Mouse (Mus musculus) embryonic facial prominence, embryonic 10.5 days (tissue): ENCODE measurements around the gene Pigq. TPM values are rescaled to one million over a fixed set of nuclear protein-coding genes. Genes with fewer than 3 reads are reported as not detected.

Experiments used
- polyA plus RNA-seq: library from polyadenylated mRNA; unstranded; fragments of >200 nt; fragmentation: Nextera tagmentation; extraction: Ambion mirVana; gene quantifications from 2 replicates; pipeline ENCODE4 v1.2.1, GENCODE M21; 2016

Gene Pigq
- polyA plus RNA-seq, 1 experiment from 2014 or later = 62.9 TPM

Other genes with a start within 250 kb of the Pigq start
- 1.8 and 2.5 TPM in 2 replicates for gene Gng13, start 227.8 kb downstream of the Pigq start, polyA plus RNA-seq
- 60.7 and 66.2 TPM in 2 replicates for gene Chtf18, start 217.5 kb downstream of the Pigq start, polyA plus RNA-seq
- gene Rpusd1, start 217.3 kb downstream of the Pigq start, polyA plus RNA-seq = 23.7 and 25.5 TPM in 2 replicates
- gene Mslnl, start 208.9 kb downstream of the Pigq start, polyA plus RNA-seq = 0.11 TPM in 1 of 2 replicates, not detected in the other
- 0.55 and 0.65 TPM in 2 replicates for gene Msln, start 190.6 kb downstream of the Pigq start, polyA plus RNA-seq
- gene Narfl, start 171.2 kb downstream of the Pigq start, polyA plus RNA-seq = 23.9 and 25.9 TPM in 2 replicates
- gene Haghl, start 159.3 kb downstream of the Pigq start, polyA plus RNA-seq = 59.9 and 69.1 TPM in 2 replicates
- gene Ccdc78, start 158.4 kb downstream of the Pigq start, polyA plus RNA-seq = 0.62 and 1.2 TPM in 2 replicates
- 62.3 and 67.8 TPM in 2 replicates for gene Fam173a, start 152.0 kb downstream of the Pigq start, polyA plus RNA-seq
- gene AC134908.4, start 149.3 kb downstream of the Pigq start, polyA plus RNA-seq = 0.95 and 1.0 TPM in 2 replicates
- 118 and 137 TPM in 2 replicates for gene Metrn, start 147.8 kb downstream of the Pigq start, polyA plus RNA-seq
- 5.0 and 5.1 TPM in 2 replicates for gene Fbxl16, start 135.9 kb downstream of the Pigq start, polyA plus RNA-seq
- gene Wdr24, start 121.3 kb downstream of the Pigq start, polyA plus RNA-seq = 31.0 and 31.4 TPM in 2 replicates
- gene Jmjd8, start 116.1 kb downstream of the Pigq start, polyA plus RNA-seq = 50.5 and 55.1 TPM in 2 replicates
- 396 and 400 TPM in 2 replicates for gene Stub1, start 111.5 kb downstream of the Pigq start, polyA plus RNA-seq
- 1.2 and 1.4 TPM in 2 replicates for gene Rhbdl1, start 107.6 kb downstream of the Pigq start, polyA plus RNA-seq
- gene Gm20683, start 103.2 kb downstream of the Pigq start, polyA plus RNA-seq = 0.92 and 1.4 TPM in 2 replicates
- 26.3 and 27.2 TPM in 2 replicates for gene Rhot2, start 100.1 kb downstream of the Pigq start, polyA plus RNA-seq
- gene Wdr90, start 83.4 kb downstream of the Pigq start, polyA plus RNA-seq = 53.8 and 56.1 TPM in 2 replicates
- 17.3 and 20.2 TPM in 2 replicates for gene Mcrip2, start 76.2 kb downstream of the Pigq start, polyA plus RNA-seq
- gene Mettl26, start 69.9 kb downstream of the Pigq start, polyA plus RNA-seq = 68.1 and 69.8 TPM in 2 replicates
- 7.8 and 12.6 TPM in 2 replicates for gene Wfikkn1, start 64.1 kb downstream of the Pigq start, polyA plus RNA-seq
- gene Rab40c, start 25.2 kb downstream of the Pigq start, polyA plus RNA-seq = 30.9 and 34.0 TPM in 2 replicates
- gene Nhlrc4, start within 50 bp of the Pigq start, polyA plus RNA-seq = 0.88 TPM in 1 of 2 replicates, not detected in the other
- 0.35 and 0.36 TPM in 2 replicates for gene A930017K11Rik, start 7.6 kb upstream of the Pigq start, polyA plus RNA-seq
- 34.3 and 40.1 TPM in 2 replicates for gene Capn15, start 40.9 kb upstream of the Pigq start, polyA plus RNA-seq
- gene Rab11fip3, start 124.6 kb upstream of the Pigq start, polyA plus RNA-seq = 24.5 and 25.3 TPM in 2 replicates
- 29.1 and 30.1 TPM in 2 replicates for gene Decr2, start 145.4 kb upstream of the Pigq start, polyA plus RNA-seq
- 145 and 159 TPM in 2 replicates for gene Nme4, start 150.7 kb upstream of the Pigq start, polyA plus RNA-seq
- gene Tmem8, start 168.4 kb upstream of the Pigq start, polyA plus RNA-seq = 1.2 TPM in 2 replicates
- gene Mrpl28, start 178.6 kb upstream of the Pigq start, polyA plus RNA-seq = 289 and 299 TPM in 2 replicates
- gene Axin1, start 193.8 kb upstream of the Pigq start, polyA plus RNA-seq = 9.5 and 12.4 TPM in 2 replicates